Mouse (Mus musculus) CD4-positive naive resting alpha-beta T cell, adult 76 days (primary cell): ENCODE results near the gene Enpp6. TPM values are rescaled to one million over a fixed set of nuclear protein-coding genes. Genes with fewer than 3 reads are reported as not detected.

ENCODE experiments used
- total RNA-seq: library from RNA; stranded (reverse); gene quantifications from one replicate; pipeline ENCODE4 v1.2.4, GENCODE M21; 2023

Enpp6 gene
- total RNA-seq = not detected

DNA sequence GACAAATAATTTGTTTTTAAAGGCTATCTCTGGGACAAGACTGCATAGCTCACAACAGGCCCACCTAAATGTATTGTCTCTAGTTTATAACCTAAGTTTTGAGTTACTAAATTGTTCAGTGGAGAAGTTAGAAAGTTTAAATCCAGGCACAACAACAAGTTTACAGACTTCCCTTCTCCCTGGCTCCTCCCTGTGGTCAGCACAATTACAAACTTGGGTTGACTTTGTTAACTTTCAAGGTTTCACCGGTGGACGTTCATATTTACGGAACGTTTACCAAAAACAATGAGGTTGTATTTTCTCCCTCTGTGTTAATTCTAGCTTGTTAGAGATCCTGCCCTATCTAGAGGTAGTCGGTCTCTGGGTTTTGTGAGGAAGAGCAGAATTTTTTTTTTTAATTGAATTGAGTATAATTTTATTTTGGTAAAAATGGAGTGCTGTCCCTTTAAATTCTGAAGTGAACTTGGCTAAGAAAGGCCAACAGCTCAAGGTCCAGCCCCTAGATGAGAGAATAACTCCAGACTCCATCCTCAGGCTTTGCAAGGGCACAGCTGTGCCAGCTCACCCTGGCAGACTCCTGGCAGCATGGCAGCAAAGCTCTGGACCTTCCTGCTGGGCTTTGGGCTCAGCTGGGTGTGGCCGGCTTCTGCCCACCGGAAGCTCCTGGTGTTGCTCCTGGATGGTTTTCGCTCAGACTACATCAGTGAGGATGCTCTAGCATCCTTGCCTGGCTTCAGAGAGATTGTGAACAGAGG is at the start of gene Enpp6:
Enpp6 (plus strand) TSS at position 502 of the 755 bp plus-strand sequence.

Other genes starting within 250 kb of the Enpp6 start
- gene Irf2, start 247.2 kb upstream of the Enpp6 start, total RNA-seq = 171 TPM